Mouse (Mus musculus) CD4-positive, CD25-positive, alpha-beta regulatory T cell, adult 2 months (primary cell): ENCODE results near the gene Gp1bb.

Experiments
- DNase-seq: peaks from one replicate; pipeline ENCODE4 v3.0.0-alpha.2; 2012; ENCODE audit warnings: low read depth, low spot score

Gp1bb gene

GRCm38 (mm10) chr16:18581623-18582205 is 40.5 kb downstream of the Gp1bb start:
- DNase-seq = no peak

GRCm38 (mm10) chr16:18581050-18581622 is 41.1 kb downstream of the Gp1bb start:
- no peak for DNase-seq

GRCm38 (mm10) chr16:18580389-18580788 is 41.8 kb downstream of the Gp1bb start:
- no peak for DNase-seq

GRCm38 (mm10) chr16:18577599-18578160 is 44.5 kb downstream of the Gp1bb start:
- no peak for DNase-seq

GRCm38 (mm10) chr16:18577071-18577470 is 45.1 kb downstream of the Gp1bb start:
- no peak for DNase-seq

- DNase-seq = no peak
Observed at GRCm38 (mm10) chr16:18574196-18574595, 48.0 kb downstream of the Gp1bb start.
